Mouse (Mus musculus) ES-E14 (cell line): ENCODE measurements around the gene Dhdh. TPM values are rescaled to one million over a fixed set of nuclear protein-coding genes. Genes with fewer than 3 reads are reported as not detected.

Experiments
- DNase-seq: peaks from one replicate; pipeline ENCODE4 v3.0.0-alpha.2; 2013; ENCODE audit warnings: low read depth, low spot score
- H3K27ac ChIP-seq: 2 replicates; pipeline ENCODE4 v1.5.1; 2012; ENCODE audit warnings: low read depth, mild to moderate bottlenecking, low read length, moderate library complexity, mixed read lengths; ENCODE audit not compliant: poor library complexity, insufficient read depth, severe bottlenecking
- H3K36me3 ChIP-seq: 2 replicates; pipeline ENCODE4 v1.6.1; 2012; ENCODE audit warnings: mild to moderate bottlenecking, low read length, moderate library complexity, mixed read lengths; ENCODE audit not compliant: control insufficient read depth, poor library complexity, insufficient read depth, severe bottlenecking
- H3K4me1 ChIP-seq, 2 experiments: fragments of 150-350 bp in 1 of 2; sonication (generic) in 1 of 2; 2 replicates each; pipeline ENCODE4 v1.6.1; 2012; ENCODE audit warnings: low read length in 2 of 2, mild to moderate bottlenecking in 1 of 2, mixed read lengths in 1 of 2; ENCODE audit not compliant: control insufficient read depth in 2 of 2, insufficient read depth in 2 of 2, poor library complexity in 1 of 2
- H3K4me3 ChIP-seq, 2 experiments: fragments of 150-350 bp in 1 of 2; sonication (generic) in 1 of 2; 2 replicates each; pipeline ENCODE4 v1.5.1; 2012; ENCODE audit warnings: low read length in 2 of 2, low read depth in 1 of 2, mild to moderate bottlenecking in 1 of 2, mixed read lengths in 1 of 2; ENCODE audit not compliant: insufficient read depth in 1 of 2, poor library complexity in 1 of 2, severe bottlenecking in 1 of 2
- H3K9ac ChIP-seq: 2 replicates; pipeline ENCODE4 v1.6.1; 2012; ENCODE audit warnings: low read depth, mild to moderate bottlenecking, low read length, mixed read lengths; ENCODE audit not compliant: poor library complexity, insufficient read depth, severe bottlenecking
- H3K9me3 ChIP-seq: fragments of 150-350 bp; sonication (generic); 2 replicates; pipeline ENCODE4 v1.6.1; 2012; ENCODE audit warnings: low read depth, mild to moderate bottlenecking, low read length; ENCODE audit not compliant: control insufficient read depth, insufficient read depth
- CHD2 ChIP-seq: IDR thresholded peaks from 2 replicates; pipeline ENCODE4 v1.6.1; 2014; ENCODE audit warnings: mild to moderate bottlenecking, low read depth, low read length, inconsistent platforms
- HCFC1 ChIP-seq: IDR thresholded peaks from 2 replicates; pipeline ENCODE4 v1.6.1; 2012; ENCODE audit warnings: low read length, inconsistent platforms, borderline replicate concordance; ENCODE audit not compliant: insufficient read depth
- MAFK ChIP-seq: IDR thresholded peaks from 2 replicates; pipeline ENCODE4 v1.6.1; 2014; ENCODE audit warnings: mild to moderate bottlenecking, low read depth, low read length, inconsistent platforms; ENCODE audit not compliant: insufficient read depth
- ZC3H11A ChIP-seq: IDR thresholded peaks from 2 replicates; pipeline ENCODE4 v1.6.1; 2012; ENCODE audit warnings: low read depth, mild to moderate bottlenecking, inconsistent platforms, low read length, borderline replicate concordance
- ZNF384 ChIP-seq: IDR thresholded peaks from 2 replicates; pipeline ENCODE4 v1.6.1; 2012; ENCODE audit warnings: low read depth, low read length, inconsistent platforms
- in situ Hi-C, 2 experiments: fragments of 600-800 bp; cut with MboI; formaldehyde crosslinking; loops; one replicate each; pipeline ENCODE4 v1.15.1; 2025; ENCODE audit warnings: low sequenced_read_pairs in 2 of 2, inconsistent platforms in 1 of 2; ENCODE audit not compliant: unreplicated experiment in 2 of 2
- total RNA-seq: library from RNA; depleted of rRNA; stranded (reverse); fragments of 300-350 nt; gene quantifications from 2 replicates; pipeline ENCODE4 v1.2.3, GENCODE M21; 2012

Gene Dhdh
- total RNA-seq, 1 experiment, result 3.6 TPM

DNA sequence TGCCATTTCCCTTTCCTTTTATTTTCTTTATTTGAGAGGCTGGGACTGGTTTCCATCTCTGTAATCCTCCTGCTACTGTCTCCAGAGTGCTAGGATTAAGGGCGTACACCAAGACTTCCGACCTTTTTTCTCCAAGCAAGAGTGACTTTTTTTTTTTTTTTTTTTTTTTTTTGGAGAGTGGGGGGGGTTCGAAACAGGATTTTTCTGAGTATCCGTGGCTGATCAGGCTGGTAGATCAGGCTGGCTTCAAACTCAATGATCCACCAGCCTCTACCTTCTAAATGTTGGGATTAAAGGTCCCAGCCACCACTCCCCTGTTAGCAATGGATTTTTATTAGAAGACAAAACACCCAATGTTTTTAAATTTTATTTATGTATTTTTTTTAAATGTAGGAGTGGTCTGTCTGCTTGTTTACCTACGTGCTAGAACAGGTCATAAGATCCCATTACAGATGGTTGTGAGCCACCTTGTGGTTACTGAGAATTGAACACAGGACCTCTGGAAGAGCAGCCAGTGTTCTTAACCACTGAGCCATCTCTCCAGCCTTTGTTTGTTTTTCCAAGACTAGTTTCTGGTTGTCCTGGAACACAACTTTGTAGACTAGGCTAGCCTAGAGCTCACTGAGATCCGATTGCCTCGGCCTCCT, 38.0 kb upstream of the Dhdh start:
- peak overlapping the region; percentile 65; the same call in 1 of the 2 replicates for H3K27ac ChIP-seq

DNA sequence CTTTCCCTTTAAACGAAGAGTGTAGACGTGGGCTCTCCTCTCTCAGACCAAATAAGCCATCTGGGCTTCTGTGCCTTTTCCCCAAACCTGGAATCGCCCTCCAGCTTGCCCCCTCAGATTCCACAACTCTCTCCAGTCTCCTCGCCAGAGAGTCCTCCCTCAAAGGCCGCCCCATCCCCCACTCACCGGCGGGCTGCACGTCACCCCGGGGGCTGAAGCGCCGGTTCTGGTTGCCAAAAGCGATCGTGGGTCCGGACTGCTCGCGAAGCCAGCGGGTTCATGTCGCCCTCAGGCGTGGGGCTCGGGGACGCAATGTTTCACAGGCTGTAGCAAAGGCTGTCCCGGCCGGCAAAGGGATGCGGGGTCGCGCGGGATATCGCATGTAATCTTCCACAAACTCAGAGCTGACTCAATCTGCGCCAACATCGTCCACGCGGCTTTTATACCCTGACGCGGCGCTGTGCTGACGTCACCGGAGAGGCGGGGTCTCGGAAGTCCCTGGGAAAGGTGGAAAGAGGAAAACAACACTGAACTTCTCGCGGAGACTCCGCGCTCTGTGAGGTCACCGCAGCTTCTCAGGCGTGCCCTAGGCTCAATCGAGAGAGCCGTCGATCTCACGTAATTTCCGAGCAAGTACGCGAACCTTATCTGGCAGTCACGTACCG, 37.3 kb upstream of the Dhdh start, which contains the start of the genes Ppp1r15a and Plekha4:
Ppp1r15a (minus strand) TSS at position 460 of the 665 bp plus-strand sequence.
Plekha4 (plus strand) TSS at position 522 of the 665 bp plus-strand sequence.
- H3K27ac ChIP-seq, result peak within 1 kb of the TSS; percentile 85
- H3K4me3 ChIP-seq, result peak within 1 kb of the TSS; percentile 92 to 95
- peaks cover 2 to 25% of the 10 kb centered on the region in 2 experiments; a peak in 2 of 4 replicates for H3K4me1 ChIP-seq
- DNase-seq, result peak; percentile 88
- TF ChIP-seq CHD2, result peak; percentile 91
- no peak for TF ChIP-seq MAFK
- H3K36me3 ChIP-seq, result peaks cover 18% of the 10 kb centered on the region
- H3K9me3 ChIP-seq, result no peaks in the 10 kb centered on the region
- in situ Hi-C loops, result no loop called here
- peak within 1 kb of the TSS; percentile 97 for H3K9ac ChIP-seq

More for the DNA sequence above, 38.0 kb upstream of the Dhdh start:
- Histone ChIP-seq H3K9me3 (no peaks in the 10 kb centered on the region), H3K9ac (peak overlapping the region; percentile 71), H3K4me1 (peaks cover 2 to 27% of the 10 kb centered on the region in 2 experiments; a peak in 2 of 4 replicates), H3K4me3 (peak overlapping the region; percentile 56 to 60), H3K36me3 (peaks cover 18% of the 10 kb centered on the region)
- in situ Hi-C loops, result no loop called here
- DNase-seq, result no peak
- 0 out of 2 replicates have a peak, but pooled peaks have one; percentile 32 for TF ChIP-seq HCFC1
- peak; percentile 0; the same call in 1 of the 2 replicates for TF ChIP-seq CHD2
- TF ChIP-seq ZC3H11A, result no peak
- TF ChIP-seq MAFK, result no peak
- TF ChIP-seq ZNF384, result peak; percentile 61; the same call in 1 of the 2 replicates

DNA sequence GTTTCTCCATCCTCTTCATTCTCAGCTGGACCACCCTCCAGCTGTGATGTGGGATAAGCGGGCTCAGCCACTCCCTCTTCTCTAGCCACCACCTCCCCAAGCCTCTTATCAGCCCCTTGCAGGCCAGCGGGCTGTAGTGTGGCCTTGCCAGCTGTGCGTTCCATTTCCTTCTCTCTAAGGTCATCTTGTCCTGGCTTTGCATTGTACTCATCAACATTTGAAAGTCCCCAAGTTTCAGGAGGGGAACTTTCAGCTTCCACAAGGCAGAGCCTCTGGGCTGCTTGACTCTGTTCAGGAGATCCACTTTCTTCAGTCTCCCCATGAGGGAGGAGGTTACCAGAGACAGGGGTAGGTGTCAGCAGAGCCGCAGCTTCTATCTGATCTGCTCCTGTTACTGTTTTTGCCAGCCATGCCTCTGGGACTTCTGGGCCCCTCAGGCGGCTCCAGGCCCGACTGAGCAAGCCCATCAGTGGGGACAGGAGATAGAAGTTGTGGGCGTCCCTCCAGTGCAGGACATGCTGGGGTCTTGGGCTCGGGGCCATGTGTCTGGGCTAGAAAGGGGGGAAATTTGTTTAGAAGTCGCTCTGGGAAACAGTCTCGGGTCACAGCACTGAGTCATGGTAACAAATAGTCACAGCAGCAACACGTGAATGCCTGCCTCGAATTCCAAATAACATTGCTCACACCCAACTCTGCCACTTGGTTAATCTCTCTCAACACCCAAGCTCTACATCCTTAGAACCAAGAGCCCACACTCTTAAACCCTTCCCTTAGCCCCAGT, 36.4 kb upstream of the Dhdh start:
- in situ Hi-C loops, result no loop called here
- H3K4me1 ChIP-seq, result peaks cover 2 to 19% of the 10 kb centered on the region in 2 experiments; a peak in 2 of 4 replicates
- no peaks in the 10 kb centered on the region for H3K9me3 ChIP-seq
- H3K4me3 ChIP-seq, result peak overlapping the region; percentile 92 to 95
- H3K9ac ChIP-seq, result peak overlapping the region; percentile 97
- peak overlapping the region; percentile 51 for H3K27ac ChIP-seq
- DNase-seq, result no peak
- peaks cover 20% of the 10 kb centered on the region for H3K36me3 ChIP-seq
- TF ChIP-seq ZC3H11A (no peak), CHD2 (no peak), ZNF384 (no peak), HCFC1 (no peak)

DNA sequence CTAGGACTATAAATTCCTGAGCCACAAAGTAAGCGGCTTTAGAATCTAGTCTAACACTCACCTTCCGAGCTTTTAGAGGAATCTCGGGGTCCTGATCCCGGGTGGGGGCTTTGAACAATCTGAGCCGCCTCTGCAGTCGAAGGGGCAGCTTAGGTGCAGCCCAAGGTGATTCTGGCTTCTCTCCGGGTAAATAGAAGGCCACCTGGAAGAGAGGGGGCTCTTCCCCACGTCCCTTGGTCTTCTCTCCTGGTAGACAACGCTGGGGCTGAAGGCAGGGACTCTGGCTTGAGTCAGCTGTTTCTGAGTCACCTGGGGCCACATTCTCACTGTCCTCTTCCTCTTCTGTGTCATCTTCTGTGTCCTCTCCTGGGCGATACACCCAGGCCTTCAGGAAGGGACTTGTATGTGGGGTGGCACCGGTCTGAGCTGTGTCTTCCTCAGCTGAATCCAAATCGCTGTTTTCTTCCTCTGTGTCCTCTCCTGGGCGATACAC, 35.1 kb upstream of the Dhdh start:
- no peak for TF ChIP-seq CHD2
- TF ChIP-seq ZC3H11A, result no peak
- TF ChIP-seq HCFC1, result no peak
- no peak for TF ChIP-seq ZNF384
- TF ChIP-seq MAFK, result no peak
- DNase-seq, result no peak
- Histone ChIP-seq H3K27ac (no peak overlapping the region; the same call in 1 of the 2 replicates), H3K4me1 (peaks cover 2 to 22% of the 10 kb centered on the region in 2 experiments; a peak in 2 of 4 replicates), H3K9me3 (no peaks in the 10 kb centered on the region), H3K4me3 (peak overlapping the region; percentile 29 to 40), H3K9ac (peak overlapping the region; percentile 62), H3K36me3 (peaks cover 20% of the 10 kb centered on the region)
- in situ Hi-C loops, result no loop called here
